Mouse (Mus musculus) midbrain, embryonic 11.5 days (tissue): ENCODE results near the gene Ndufa4l2. TPM values are rescaled to one million over a fixed set of nuclear protein-coding genes. Genes with fewer than 3 reads are reported as not detected.

Source experiments
- ATAC-seq: fragments of 200-750 bp; cut with Nextera tagmentation; 2 replicates; pipeline ENCODE4 v1.8.0; 2017; ENCODE audit warnings: moderate TSS enrichment, moderate library complexity; ENCODE audit not compliant: low FRiP score
- DNase-seq: peaks from one replicate; pipeline ENCODE4 v3.0.0; 2015; ENCODE audit warnings: low spot score; ENCODE audit errors: missing footprints
- H3K27ac ChIP-seq: fragments of 300-500 bp; sonication (generic); 2 replicates; pipeline ENCODE4 v1.5.1; 2014; ENCODE audit warnings: low read depth, low read length
- H3K27me3 ChIP-seq: fragments of 300-500 bp; sonication (generic); 2 replicates; pipeline ENCODE4 v1.6.1; 2014; ENCODE audit warnings: mild to moderate bottlenecking, low read length, moderate library complexity, mixed read lengths; ENCODE audit not compliant: control insufficient read depth, insufficient read depth
- H3K36me3 ChIP-seq: fragments of 300-500 bp; sonication (generic); 2 replicates; pipeline ENCODE4 v1.6.1; 2014; ENCODE audit warnings: mild to moderate bottlenecking, low read length, moderate library complexity, mixed read lengths; ENCODE audit not compliant: control insufficient read depth, insufficient read depth
- H3K4me1 ChIP-seq: fragments of 300-500 bp; sonication (generic); 2 replicates; pipeline ENCODE4 v1.6.1; 2014; ENCODE audit warnings: low read length; ENCODE audit not compliant: control insufficient read depth, insufficient read depth
- H3K4me2 ChIP-seq: fragments of 300-500 bp; sonication (generic); 2 replicates; pipeline ENCODE4 v1.6.1; 2014; ENCODE audit warnings: mild to moderate bottlenecking, moderate library complexity
- H3K4me3 ChIP-seq: fragments of 300-500 bp; sonication (generic); 2 replicates; pipeline ENCODE4 v1.5.1; 2014; ENCODE audit warnings: low read depth, low read length
- H3K9ac ChIP-seq: fragments of 300-500 bp; sonication (generic); 2 replicates; pipeline ENCODE4 v1.6.1; 2014; ENCODE audit warnings: low read length
- H3K9me3 ChIP-seq: fragments of 300-500 bp; sonication (generic); 2 replicates; pipeline ENCODE4 v1.6.1; 2016; ENCODE audit warnings: low read length; ENCODE audit not compliant: control insufficient read depth
- WGBS: fragments of 180-500 bp; shearing (Covaris S2); extraction: QIAGEN DNeasy Blood & Tissue Kit; methylation state at CpG from one replicate; pipeline ENCODE4 v1.1.7; 2014; 5-methylcytosine and 5-hydroxymethylcytosine counted together
- polyA plus RNA-seq: library from polyadenylated mRNA; unstranded; fragments of >200 nt; fragmentation: Nextera tagmentation; extraction: Ambion mirVana; gene quantifications from 2 replicates; pipeline ENCODE4 v1.2.1, GENCODE M21; 2014

Gene Ndufa4l2
- polyA plus RNA-seq, 1 experiment from 2014 or later, result 3.6 TPM

GRCm38 (mm10) chr10:127488856-127489255, 25.9 kb upstream of the Ndufa4l2 start:
- H3K27me3 ChIP-seq, result no peaks in the 10 kb centered on the region
- no peak overlapping the region for H3K27ac ChIP-seq
- DNase-seq, result no peak
- H3K9ac ChIP-seq, result no peak overlapping the region
- H3K36me3 ChIP-seq, result peaks cover 12% of the 10 kb centered on the region
- ATAC-seq, result no peak
- H3K9me3 ChIP-seq, result no peaks in the 10 kb centered on the region
- no peak overlapping the region for H3K4me3 ChIP-seq
- no peak overlapping the region for H3K4me2 ChIP-seq
- 91% methylated on average over 7 of the region's 7 CpGs for WGBS
- H3K4me1 ChIP-seq, result no peaks in the 10 kb centered on the region

- Histone ChIP-seq H3K4me3 (no peak overlapping the region), H3K9ac (no peak overlapping the region), H3K4me2 (no peak overlapping the region), H3K4me1 (no peaks in the 10 kb centered on the region), H3K36me3 (peaks cover 22% of the 10 kb centered on the region), H3K27me3 (no peaks in the 10 kb centered on the region), H3K9me3 (no peaks in the 10 kb centered on the region), H3K27ac (no peak overlapping the region)
- DNase-seq (peak; percentile 82), ATAC-seq (no peak)
- WGBS, result 88% methylated on average over 18 of the region's 18 CpGs
These were observed 24.3 kb upstream of the Ndufa4l2 start for GRCm38 (mm10) chr10:127490160-127491127.

- Histone ChIP-seq H3K4me3 (no peak overlapping the region), H3K27ac (no peak overlapping the region), H3K9ac (no peak overlapping the region), H3K9me3 (no peaks in the 10 kb centered on the region), H3K36me3 (peaks cover 24% of the 10 kb centered on the region), H3K4me1 (no peaks in the 10 kb centered on the region), H3K27me3 (no peaks in the 10 kb centered on the region), H3K4me2 (no peak overlapping the region)
- ATAC-seq, result no peak
- peak; percentile 68 for DNase-seq
- WGBS, result 67% methylated on average over 8 of the region's 8 CpGs
These were observed 23.6 kb upstream of the Ndufa4l2 start for GRCm38 (mm10) chr10:127491128-127491512.

- Histone ChIP-seq H3K27me3 (no peaks in the 10 kb centered on the region), H3K9ac (no peak overlapping the region), H3K4me3 (no peak overlapping the region), H3K27ac (no peak overlapping the region), H3K4me1 (no peaks in the 10 kb centered on the region), H3K4me2 (no peak overlapping the region), H3K36me3 (peaks cover 24% of the 10 kb centered on the region), H3K9me3 (no peaks in the 10 kb centered on the region)
- no peak for ATAC-seq
- WGBS, result 94% methylated on average over 3 of the region's 3 CpGs
- DNase-seq, result peak; percentile 4
These were observed 22.6 kb upstream of the Ndufa4l2 start for GRCm38 (mm10) chr10:127492118-127492517.

GRCm38 (mm10) chr10:127496156-127496555, 18.6 kb upstream of the Ndufa4l2 start:
- Histone ChIP-seq H3K4me3 (no peak overlapping the region), H3K36me3 (peaks cover 22% of the 10 kb centered on the region), H3K27me3 (no peaks in the 10 kb centered on the region), H3K4me1 (no peaks in the 10 kb centered on the region), H3K9me3 (no peaks in the 10 kb centered on the region), H3K4me2 (no peak overlapping the region), H3K27ac (no peak overlapping the region), H3K9ac (no peak overlapping the region)
- DNase-seq, result peak; percentile 73
- 96% methylated on average over 3 of the region's 3 CpGs for WGBS
- ATAC-seq, result no peak

GRCm38 (mm10) chr10:127499516-127499915, 15.3 kb upstream of the Ndufa4l2 start:
- H3K9me3 ChIP-seq, result no peaks in the 10 kb centered on the region
- DNase-seq (no peak), ATAC-seq (no peak)
- H3K27ac ChIP-seq, result no peak overlapping the region
- no peak overlapping the region for H3K4me2 ChIP-seq
- no peaks in the 10 kb centered on the region; the same call in 1 of the 2 replicates for H3K27me3 ChIP-seq
- no peak overlapping the region for H3K4me3 ChIP-seq
- 89% methylated on average over 5 of the region's 5 CpGs for WGBS
- no peak overlapping the region for H3K9ac ChIP-seq
- no peaks in the 10 kb centered on the region for H3K4me1 ChIP-seq
- H3K36me3 ChIP-seq, result peaks cover 15% of the 10 kb centered on the region

- 88% methylated on average over 4 of the region's 4 CpGs for whole genome bisulfite sequencing
- DNase-seq (peak; percentile 10), ATAC-seq (no peak)
- Histone ChIP-seq H3K4me1 (no peaks in the 10 kb centered on the region), H3K9ac (no peak overlapping the region), H3K4me3 (no peak overlapping the region), H3K27me3 (no peaks in the 10 kb centered on the region; the same call in 1 of the 2 replicates), H3K4me2 (no peak overlapping the region), H3K9me3 (no peaks in the 10 kb centered on the region), H3K36me3 (peaks cover 10% of the 10 kb centered on the region), H3K27ac (no peak overlapping the region)
These were observed 14.7 kb upstream of the Ndufa4l2 start for GRCm38 (mm10) chr10:127500042-127500441.

- ATAC-seq, result no peak
These were observed 13.6 kb upstream of the Ndufa4l2 start, which contains the start of gene Stac3 for GRCm38 (mm10) chr10:127500894-127501893. TSS of gene Stac3 (plus strand) at chr10:127501686.

More at GRCm38 (mm10) chr10:127500894-127501893, 13.6 kb upstream of the Ndufa4l2 start, which contains the start of gene Stac3:
- peak; percentile 17 for DNase-seq
- no peaks in the 10 kb centered on the region for H3K4me1 ChIP-seq
- H3K27ac ChIP-seq, result no peak within 1 kb of the TSS
- no peaks in the 10 kb centered on the region; the same call in 1 of the 2 replicates for H3K27me3 ChIP-seq
- WGBS, result 84% methylated on average over 13 of the region's 13 CpGs
- H3K4me2 ChIP-seq, result no peak within 1 kb of the TSS
- peaks cover 4% of the 10 kb centered on the region for H3K36me3 ChIP-seq
- no peak within 1 kb of the TSS for H3K4me3 ChIP-seq
- H3K9me3 ChIP-seq, result no peaks in the 10 kb centered on the region
- H3K9ac ChIP-seq, result no peak within 1 kb of the TSS
